Mouse (Mus musculus): ENCODE data around the gene Rsc1a1. TPM values are rescaled to one million over a fixed set of nuclear protein-coding genes. Genes with fewer than 3 reads are reported as not detected.

Gene Rsc1a1
- polyA plus RNA-seq, 1 experiment from 2014 or later, result not detected

GRCm38 (mm10) chr4:141723673-141724068 lies 38.3 kb upstream of the Rsc1a1 start:
- no peaks in the 10 kb centered on the region for H3K27me3 ChIP-seq (ENCODE audit: control insufficient read depth, insufficient read depth, low read length)
- ATAC-seq (replicated peaks; ENCODE audit: extremely low read depth, insufficient read depth, low FRiP score), result no peak
- 10% methylated on average over 13 of the region's 13 CpGs for WGBS
- H3K4me1 ChIP-seq (ENCODE audit: control insufficient read depth, insufficient read depth, low read length), result peaks cover 26% of the 10 kb centered on the region
- H3K27ac ChIP-seq (ENCODE audit: low read length), result peak overlapping the region; percentile 97
- peak overlapping the region; percentile 99 for H3K9ac ChIP-seq (ENCODE audit: low read length)
- peak overlapping the region; percentile 99 for H3K4me3 ChIP-seq (ENCODE audit: low read length)
- H3K36me3 ChIP-seq (ENCODE audit: control insufficient read depth, insufficient read depth), result peaks cover 5% of the 10 kb centered on the region; the same call in 1 of the 2 replicates
- no peaks in the 10 kb centered on the region; the same call in 1 of the 2 replicates for H3K9me3 ChIP-seq (replicated peaks; ENCODE audit: control insufficient read depth, low read length)
- H3K4me2 ChIP-seq (ENCODE audit: low read depth, low read length), result peak overlapping the region; percentile 92

GRCm38 (mm10) chr4:141722731-141723672 lies 37.6 kb upstream of the Rsc1a1 start, which contains the start of gene Ddi2:
Gene Ddi2, minus strand, starts transcription at chr4:141723419.
- Histone ChIP-seq H3K27me3 (ENCODE audit: control insufficient read depth, insufficient read depth, low read length) (no peaks in the 10 kb centered on the region), H3K4me2 (ENCODE audit: low read depth, low read length) (peak within 1 kb of the TSS; percentile 92), H3K9ac (ENCODE audit: low read length) (peak within 1 kb of the TSS; percentile 99), H3K36me3 (ENCODE audit: control insufficient read depth, insufficient read depth) (peaks cover 5% of the 10 kb centered on the region; the same call in 1 of the 2 replicates), H3K9me3 (replicated peaks; ENCODE audit: control insufficient read depth, low read length) (no peaks in the 10 kb centered on the region; the same call in 1 of the 2 replicates), H3K4me3 (ENCODE audit: low read length) (peak within 1 kb of the TSS; percentile 99), H3K4me1 (ENCODE audit: control insufficient read depth, insufficient read depth, low read length) (peaks cover 26% of the 10 kb centered on the region), H3K27ac (ENCODE audit: low read length) (peak within 1 kb of the TSS; percentile 97)
- peak; percentile 88 for ATAC-seq (replicated peaks; ENCODE audit: extremely low read depth, insufficient read depth, low FRiP score)
- under 1% methylated on average over 105 of the region's 105 CpGs for WGBS

- H3K27ac ChIP-seq (ENCODE audit: low read length), result peak overlapping the region; percentile 97
- peaks cover 26% of the 10 kb centered on the region for H3K4me1 ChIP-seq (ENCODE audit: control insufficient read depth, insufficient read depth, low read length)
- peak overlapping the region; percentile 99 for H3K9ac ChIP-seq (ENCODE audit: low read length)
- H3K4me2 ChIP-seq (ENCODE audit: low read depth, low read length), result peak overlapping the region; percentile 92
- no peaks in the 10 kb centered on the region for H3K27me3 ChIP-seq (ENCODE audit: control insufficient read depth, insufficient read depth, low read length)
- no peak for ATAC-seq (replicated peaks; ENCODE audit: extremely low read depth, insufficient read depth, low FRiP score)
- H3K9me3 ChIP-seq (replicated peaks; ENCODE audit: control insufficient read depth, low read length), result no peaks in the 10 kb centered on the region; the same call in 1 of the 2 replicates
- WGBS, result 35% methylated on average over 6 of the region's 6 CpGs
- H3K4me3 ChIP-seq (ENCODE audit: low read length), result peak overlapping the region; percentile 99
- H3K36me3 ChIP-seq (ENCODE audit: control insufficient read depth, insufficient read depth), result peaks cover 7% of the 10 kb centered on the region; the same call in 1 of the 2 replicates
Measured at GRCm38 (mm10) chr4:141721961-141722360, 36.6 kb upstream of the Rsc1a1 start.

GRCm38 (mm10) chr4:141720761-141721523 lies 35.5 kb upstream of the Rsc1a1 start:
- 57% methylated on average over 6 of the region's 6 CpGs for WGBS
- no peak for ATAC-seq (replicated peaks; ENCODE audit: extremely low read depth, insufficient read depth, low FRiP score)
- Histone ChIP-seq H3K36me3 (ENCODE audit: control insufficient read depth, insufficient read depth) (peaks cover 7% of the 10 kb centered on the region; the same call in 1 of the 2 replicates), H3K4me1 (ENCODE audit: control insufficient read depth, insufficient read depth, low read length) (peaks cover 29% of the 10 kb centered on the region), H3K9ac (ENCODE audit: low read length) (no peak overlapping the region), H3K4me3 (ENCODE audit: low read length) (peak overlapping the region; percentile 99; the same call in 1 of the 2 replicates), H3K9me3 (replicated peaks; ENCODE audit: control insufficient read depth, low read length) (no peaks in the 10 kb centered on the region; the same call in 1 of the 2 replicates), H3K27ac (ENCODE audit: low read length) (peak overlapping the region; percentile 97), H3K27me3 (ENCODE audit: control insufficient read depth, insufficient read depth, low read length) (no peaks in the 10 kb centered on the region), H3K4me2 (ENCODE audit: low read depth, low read length) (peak overlapping the region; percentile 92)

- Histone ChIP-seq H3K27ac (ENCODE audit: low read length) (no peak overlapping the region), H3K4me3 (ENCODE audit: low read length) (no peak overlapping the region), H3K27me3 (ENCODE audit: control insufficient read depth, insufficient read depth, low read length) (no peaks in the 10 kb centered on the region), H3K9ac (ENCODE audit: low read length) (no peak overlapping the region), H3K4me2 (ENCODE audit: low read depth, low read length) (no peak overlapping the region), H3K9me3 (replicated peaks; ENCODE audit: control insufficient read depth, low read length) (no peaks in the 10 kb centered on the region; the same call in 1 of the 2 replicates), H3K36me3 (ENCODE audit: control insufficient read depth, insufficient read depth) (peaks cover 7% of the 10 kb centered on the region; the same call in 1 of the 2 replicates), H3K4me1 (ENCODE audit: control insufficient read depth, insufficient read depth, low read length) (peaks cover 40% of the 10 kb centered on the region)
- no peak for ATAC-seq (replicated peaks; ENCODE audit: extremely low read depth, insufficient read depth, low FRiP score)
- WGBS, result 94% methylated on average over 1 of the region's 1 CpGs
Measured at GRCm38 (mm10) chr4:141719304-141719703, 33.9 kb upstream of the Rsc1a1 start.

GRCm38 (mm10) chr4:141717633-141718032 lies 32.2 kb upstream of the Rsc1a1 start:
- Histone ChIP-seq H3K9me3 (replicated peaks; ENCODE audit: control insufficient read depth, low read length) (no peaks in the 10 kb centered on the region; the same call in 1 of the 2 replicates), H3K4me3 (ENCODE audit: low read length) (no peak overlapping the region), H3K4me1 (ENCODE audit: control insufficient read depth, insufficient read depth, low read length) (peaks cover 34% of the 10 kb centered on the region), H3K36me3 (ENCODE audit: control insufficient read depth, insufficient read depth) (peaks cover 15% of the 10 kb centered on the region), H3K4me2 (ENCODE audit: low read depth, low read length) (no peak overlapping the region), H3K27ac (ENCODE audit: low read length) (no peak overlapping the region), H3K27me3 (ENCODE audit: control insufficient read depth, insufficient read depth, low read length) (no peaks in the 10 kb centered on the region), H3K9ac (ENCODE audit: low read length) (no peak overlapping the region)
- WGBS, result 85% methylated on average over 4 of the region's 4 CpGs
- ATAC-seq (replicated peaks; ENCODE audit: extremely low read depth, insufficient read depth, low FRiP score), result no peak

GRCm38 (mm10) chr4:141715027-141715426 lies 29.6 kb upstream of the Rsc1a1 start:
- Histone ChIP-seq H3K9me3 (replicated peaks; ENCODE audit: control insufficient read depth, low read length) (no peaks in the 10 kb centered on the region; the same call in 1 of the 2 replicates), H3K4me3 (ENCODE audit: low read length) (no peak overlapping the region), H3K27me3 (ENCODE audit: control insufficient read depth, insufficient read depth, low read length) (no peaks in the 10 kb centered on the region), H3K4me2 (ENCODE audit: low read depth, low read length) (no peak overlapping the region), H3K27ac (ENCODE audit: low read length) (no peak overlapping the region), H3K9ac (ENCODE audit: low read length) (peak overlapping the region; percentile 31; the same call in 1 of the 2 replicates), H3K36me3 (ENCODE audit: control insufficient read depth, insufficient read depth) (peaks cover 19% of the 10 kb centered on the region), H3K4me1 (ENCODE audit: control insufficient read depth, insufficient read depth, low read length) (peaks cover 15% of the 10 kb centered on the region)
- WGBS, result 71% methylated on average over 2 of the region's 2 CpGs
- ATAC-seq (replicated peaks; ENCODE audit: extremely low read depth, insufficient read depth, low FRiP score), result no peak

- Histone ChIP-seq H3K4me1 (ENCODE audit: control insufficient read depth, insufficient read depth, low read length) (peaks cover 14% of the 10 kb centered on the region), H3K36me3 (ENCODE audit: control insufficient read depth, insufficient read depth) (peaks cover 29% of the 10 kb centered on the region), H3K9ac (ENCODE audit: low read length) (no peak overlapping the region), H3K27me3 (ENCODE audit: control insufficient read depth, insufficient read depth, low read length) (no peaks in the 10 kb centered on the region), H3K4me3 (ENCODE audit: low read length) (no peak overlapping the region), H3K27ac (ENCODE audit: low read length) (no peak overlapping the region), H3K9me3 (replicated peaks; ENCODE audit: control insufficient read depth, low read length) (no peaks in the 10 kb centered on the region), H3K4me2 (ENCODE audit: low read depth, low read length) (no peak overlapping the region)
- no peak for ATAC-seq (replicated peaks; ENCODE audit: extremely low read depth, insufficient read depth, low FRiP score)
- 81% methylated on average over 5 of the region's 5 CpGs for WGBS
Measured at GRCm38 (mm10) chr4:141713598-141714142, 28.3 kb upstream of the Rsc1a1 start.

Data from heart, embryonic 16.5 days (tissue).